Mouse (Mus musculus) ES-CJ7 (cell line): ENCODE results near the gene Clec2l.
"Not testable (repeated sequence)": the region's sequence is repeated elsewhere in the genome, so short reads cannot be mapped to it uniquely, and the experiment has no call there.

ENCODE experiments used
- DNase-seq: peaks from one replicate; pipeline ENCODE4 v3.0.0; 2011; ENCODE audit warnings: low read depth, low spot score

Gene Clec2l

GRCm38 (mm10) chr6:38670488-38670887 lies 7.6 kb downstream of the Clec2l start:
- not testable (repeated sequence) for DNase-seq

GRCm38 (mm10) chr6:38671270-38671669 lies 8.4 kb downstream of the Clec2l start:
- no peak for DNase-seq

GRCm38 (mm10) chr6:38672011-38672410 lies 9.1 kb downstream of the Clec2l start:
- DNase-seq, result no peak

GRCm38 (mm10) chr6:38676217-38676616 lies 13.3 kb downstream of the Clec2l start:
- DNase-seq, result no peak

GRCm38 (mm10) chr6:38676723-38677122 lies 13.9 kb downstream of the Clec2l start:
- peak; percentile 16 for DNase-seq

- DNase-seq, result peak; percentile 31
These were observed 14.8 kb downstream of the Clec2l start for GRCm38 (mm10) chr6:38677629-38678028.

GRCm38 (mm10) chr6:38682532-38682931 lies 19.7 kb downstream of the Clec2l start:
- DNase-seq, result no peak

- peak; percentile 62 for DNase-seq
These were observed 24.3 kb downstream of the Clec2l start for GRCm38 (mm10) chr6:38687216-38687615.

- no peak for DNase-seq
These were observed 26.0 kb downstream of the Clec2l start for GRCm38 (mm10) chr6:38688841-38689240.

- no peak for DNase-seq
These were observed 27.7 kb downstream of the Clec2l start for GRCm38 (mm10) chr6:38690615-38691014.

- DNase-seq, result no peak
These were observed 28.2 kb downstream of the Clec2l start for GRCm38 (mm10) chr6:38691052-38691451.

- DNase-seq, result no peak
These were observed 29.7 kb downstream of the Clec2l start for GRCm38 (mm10) chr6:38692556-38692955.

- peak; percentile 85 for DNase-seq
These were observed 32.6 kb downstream of the Clec2l start for GRCm38 (mm10) chr6:38695380-38696054.

- no peak for DNase-seq
These were observed 33.7 kb downstream of the Clec2l start for GRCm38 (mm10) chr6:38696570-38696969.

- no peak for DNase-seq
These were observed 35.5 kb downstream of the Clec2l start for GRCm38 (mm10) chr6:38698233-38698889.

GRCm38 (mm10) chr6:38701421-38701820 lies 38.6 kb downstream of the Clec2l start:
- no peak for DNase-seq

GRCm38 (mm10) chr6:38702810-38703399 lies 40.0 kb downstream of the Clec2l start:
- DNase-seq, result no peak

GRCm38 (mm10) chr6:38703526-38703925 lies 40.7 kb downstream of the Clec2l start:
- no peak for DNase-seq

- no peak for DNase-seq
These were observed 41.6 kb downstream of the Clec2l start for GRCm38 (mm10) chr6:38704264-38704984.

GRCm38 (mm10) chr6:38710449-38710848 lies 47.6 kb downstream of the Clec2l start:
- no peak for DNase-seq

GRCm38 (mm10) chr6:38713957-38714898 lies 51.4 kb downstream of the Clec2l start:
- no peak for DNase-seq
